Mouse (Mus musculus) cerebellum, adult 9-11 months (tissue): ENCODE data around the gene Olfr631.
"Not testable (repeated sequence)": the region's sequence is repeated elsewhere in the genome, so short reads cannot be mapped to it uniquely, and the experiment has no call there.

Experiments used
- DNase-seq: peaks from one replicate; pipeline ENCODE4 v3.0.0; 2022

The Olfr631 gene

DNA sequence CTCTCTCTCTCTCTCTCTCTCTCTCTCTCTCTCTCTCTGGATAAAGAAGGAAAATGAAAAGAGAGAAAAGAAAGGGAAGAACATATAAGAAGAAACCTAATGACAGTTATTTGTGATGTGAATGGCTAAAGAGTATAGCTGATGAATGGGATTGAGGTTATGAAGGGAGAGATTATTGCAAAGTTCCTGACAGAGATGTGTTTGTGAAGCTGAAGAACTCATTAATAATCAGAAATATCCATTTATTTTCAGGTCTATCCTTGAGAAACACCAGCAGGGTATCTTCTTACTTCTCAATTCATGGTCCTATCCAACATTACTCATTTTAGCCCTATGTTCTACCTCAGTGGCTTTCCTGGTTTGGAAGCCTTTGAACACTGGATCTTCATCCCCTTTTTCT is at the start of gene Olfr631:
Gene Olfr631, plus strand, starts transcription at position 301 of the 400 bp plus-strand sequence.
- no peak for DNase-seq

GRCm38 (mm10) chr7:103886152-103886551 is 42.5 kb upstream of the Olfr631 start, which contains the start of gene Olfr66:
TSS of gene Olfr66 (minus strand) at chr7:103886252.
- DNase-seq: no peak

DNA sequence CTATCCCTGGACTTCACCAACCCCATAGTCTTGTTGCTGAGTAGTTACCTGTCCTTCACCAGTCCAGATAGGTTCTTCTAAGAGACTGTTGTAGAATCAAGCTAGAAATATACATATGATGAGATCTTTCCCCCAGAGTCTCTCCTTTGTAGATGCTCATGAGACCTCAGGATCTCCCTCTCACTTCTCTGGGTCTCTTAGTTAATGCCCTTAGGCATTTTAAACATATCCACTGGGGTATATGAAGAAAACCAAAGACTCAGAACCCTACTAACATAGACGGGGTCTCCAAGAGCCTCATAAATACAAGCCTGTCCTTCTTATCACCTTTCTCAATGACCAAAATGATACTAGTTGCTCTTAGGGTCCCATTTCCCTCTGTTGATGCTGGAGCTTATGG is 34.2 kb upstream of the Olfr631 start, which contains the start of gene Olfr64:
Gene Olfr64, minus strand, starts transcription at position 101 of the 400 bp plus-strand sequence.
- no peak for DNase-seq

GRCm38 (mm10) chr7:103903187-103903586 is 25.4 kb upstream of the Olfr631 start, which contains the start of gene Olfr65:
TSS of gene Olfr65 (plus strand) at chr7:103903487.
- no peak for DNase-seq

DNA sequence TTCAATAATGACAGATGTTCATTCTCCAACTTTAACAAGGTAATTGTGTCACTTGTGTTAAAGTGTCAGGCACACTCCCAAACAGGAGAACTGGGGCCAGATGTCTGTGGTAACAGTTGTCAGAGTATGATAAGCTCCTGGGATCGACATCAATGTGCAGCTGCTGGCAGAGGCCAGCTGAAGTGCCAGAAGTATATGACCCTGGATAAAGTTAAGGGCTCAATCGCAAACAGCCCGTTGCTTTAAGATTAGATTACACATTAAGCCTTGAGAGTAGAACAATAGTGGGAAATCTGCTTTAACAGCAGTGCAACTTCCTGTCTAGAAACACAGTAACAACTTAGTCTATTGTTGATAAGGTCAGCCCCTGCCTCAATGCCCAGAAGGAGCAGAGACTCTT is 18.6 kb upstream of the Olfr631 start:
- DNase-seq: no peak

- no peak for DNase-seq
Measured at GRCm38 (mm10) chr7:103912969-103913511, 15.6 kb upstream of the Olfr631 start.

DNA sequence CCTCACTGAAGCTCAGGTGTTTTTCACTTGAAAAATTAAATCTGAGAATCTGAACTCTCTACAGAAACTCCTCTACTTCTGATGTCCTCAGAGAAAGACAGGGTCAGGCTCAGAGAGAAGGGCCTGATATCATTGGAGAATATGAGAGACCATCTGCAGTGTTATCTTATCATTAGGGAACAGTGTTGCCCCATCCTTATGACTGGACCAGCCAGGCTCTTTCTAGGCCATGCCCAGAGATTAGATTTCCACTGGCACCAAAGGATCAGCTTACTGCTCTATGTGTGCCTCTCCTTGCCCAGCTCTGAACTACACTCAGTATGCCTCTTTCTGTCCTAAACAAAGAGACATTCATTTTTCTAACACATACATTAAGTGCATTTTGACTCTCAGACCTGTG is 13.3 kb upstream of the Olfr631 start:
- DNase-seq: no peak

GRCm38 (mm10) chr7:103934264-103934663 is 5.6 kb downstream of the Olfr631 start, which contains the start of gene Olfr632:
TSS of gene Olfr632 (plus strand) at chr7:103934347.
- DNase-seq: no peak

GRCm38 (mm10) chr7:103942730-103943129 is 14.1 kb downstream of the Olfr631 start:
- DNase-seq: no peak

DNA sequence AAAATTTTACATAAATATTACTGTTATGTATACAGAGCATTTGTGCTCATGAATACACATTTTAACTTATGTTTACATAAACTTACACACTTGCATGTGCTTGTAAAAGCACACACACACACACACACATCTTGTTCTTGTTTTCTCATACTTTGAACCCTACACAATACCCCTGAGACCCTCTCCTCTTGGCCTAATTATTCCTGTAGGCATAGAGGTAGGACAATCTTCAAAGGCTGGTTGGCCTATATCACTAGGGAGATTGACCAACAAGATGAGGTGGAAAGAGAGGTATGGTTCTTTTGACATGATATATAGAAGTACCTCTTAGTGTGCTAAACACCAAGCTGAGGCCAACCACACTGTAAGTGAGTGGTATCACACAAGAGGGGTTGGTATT is 15.5 kb downstream of the Olfr631 start, which contains the start of gene Olfr633:
Gene Olfr633, plus strand, starts transcription at position 301 of the 400 bp plus-strand sequence.
- DNase-seq: no peak

GRCm38 (mm10) chr7:103966873-103967272 is 38.2 kb downstream of the Olfr631 start:
- not testable (repeated sequence) for DNase-seq

DNA sequence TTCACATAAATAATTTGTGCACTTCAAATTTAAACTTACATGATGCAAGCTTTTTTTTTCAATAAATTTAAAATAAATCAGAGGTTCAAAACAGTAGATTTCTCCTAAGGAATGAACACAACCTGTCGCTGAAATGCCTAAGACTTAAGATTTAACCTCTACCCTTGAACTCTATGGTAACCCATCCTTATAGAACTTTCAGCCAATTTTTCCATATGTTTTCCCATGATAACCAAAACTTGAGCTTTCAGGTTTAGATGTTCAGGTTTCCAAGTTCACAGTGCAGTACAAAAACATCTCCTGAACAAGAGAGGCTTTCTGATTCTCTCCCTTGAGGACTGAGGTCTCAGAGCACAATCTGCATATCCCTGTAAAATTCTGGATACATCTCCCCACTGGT is 42.2 kb downstream of the Olfr631 start, which contains the start of gene Olfr635:
Gene Olfr635, plus strand, starts transcription at position 301 of the 400 bp plus-strand sequence.
- no peak for DNase-seq

DNA sequence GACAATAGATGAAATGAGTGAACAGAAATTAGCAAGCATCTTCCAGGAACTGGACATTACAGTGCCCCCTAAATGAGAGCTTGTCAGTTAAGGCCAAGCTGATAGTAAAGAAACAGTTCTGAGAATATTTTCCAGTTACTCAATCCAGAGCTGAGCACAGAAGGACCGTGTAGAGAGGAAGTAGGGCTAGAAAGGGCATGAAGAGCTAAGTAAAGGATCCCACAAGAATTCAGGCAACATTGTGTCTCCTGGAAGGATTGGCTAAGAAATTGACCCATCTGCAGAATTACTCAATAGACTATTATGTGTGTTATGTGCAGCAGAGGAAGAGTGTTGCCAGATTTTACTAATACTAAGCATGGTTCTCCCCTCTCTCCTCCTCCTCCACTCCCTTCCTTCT is 43.2 kb downstream of the Olfr631 start:
- DNase-seq: no peak
